Mouse (Mus musculus) small intestine, adult 2 months (tissue): ENCODE data around the gene Rdh8. TPM values are rescaled to one million over a fixed set of nuclear protein-coding genes. Genes with fewer than 3 reads are reported as not detected.
"Not testable (repeated sequence)": the region's sequence is repeated elsewhere in the genome, so short reads cannot be mapped to it uniquely, and the experiment has no call there.

ENCODE experiments used
- H3K27ac ChIP-seq: fragments of 200-500 bp; 2 replicates; pipeline ENCODE4 v1.5.1; 2012; ENCODE audit warnings: low read depth, low read length, control low read depth, inconsistent platforms; ENCODE audit not compliant: insufficient read depth
- H3K27me3 ChIP-seq: fragments of 200-500 bp; 2 replicates; pipeline ENCODE4 v1.6.1; 2012; ENCODE audit warnings: mild to moderate bottlenecking, moderate library complexity, low read length, inconsistent platforms; ENCODE audit not compliant: control insufficient read depth, insufficient read depth
- H3K36me3 ChIP-seq: fragments of 200-500 bp; 2 replicates; pipeline ENCODE4 v1.6.1; 2012; ENCODE audit warnings: mild to moderate bottlenecking, low read length, control low read depth, inconsistent platforms; ENCODE audit not compliant: control insufficient read depth, insufficient read depth
- H3K4me1 ChIP-seq: fragments of 200-500 bp; 2 replicates; pipeline ENCODE4 v1.6.1; 2012; ENCODE audit warnings: low read length, inconsistent platforms, mixed read lengths; ENCODE audit not compliant: control insufficient read depth, insufficient read depth, insufficient read length
- H3K4me3 ChIP-seq: fragments of 200-500 bp; 2 replicates; pipeline ENCODE4 v1.5.1; 2012; ENCODE audit warnings: low read depth, mild to moderate bottlenecking, control low read depth, inconsistent platforms, low read length, moderate library complexity
- CTCF ChIP-seq: fragments of 200-500 bp; IDR thresholded peaks from 2 replicates; pipeline ENCODE4 v1.5.1; 2012; ENCODE audit warnings: low read depth, mild to moderate bottlenecking, control low read depth, inconsistent platforms, low read length, moderate library complexity, mixed read lengths; ENCODE audit not compliant: insufficient replicate concordance, insufficient read length; ENCODE audit errors: extremely low read depth
- POLR2A ChIP-seq: fragments of 200-500 bp; IDR thresholded peaks from 2 replicates; pipeline ENCODE4 v1.6.1; 2012; ENCODE audit warnings: low read depth, mild to moderate bottlenecking, control low read depth, inconsistent platforms, low read length, moderate library complexity
- WGBS: fragments of 180-500 bp; shearing (Covaris S2); methylation state at CpG from one replicate; pipeline ENCODE4 v1.1.7; 2018; 5-methylcytosine and 5-hydroxymethylcytosine counted together
- polyA plus RNA-seq: library from polyadenylated mRNA; depleted of rRNA; stranded (reverse); fragments of >200 nt; gene quantifications from 2 replicates; pipeline ENCODE4 v1.2.3, GENCODE M21; 2012

The Rdh8 gene
- polyA plus RNA-seq, 1 experiment, result not detected

GRCm38 (mm10) chr9:20814521-20815272 lies 3.6 kb upstream of the Rdh8 start, which contains the start of gene Col5a3:
Col5a3 (minus strand) TSS chr9:20815067.
- Histone ChIP-seq H3K27me3 (peaks cover 4% of the 10 kb centered on the region; the same call in 1 of the 2 replicates), H3K27ac (no peak within 1 kb of the TSS), H3K4me1 (peaks cover 6% of the 10 kb centered on the region), H3K36me3 (no peaks in the 10 kb centered on the region), H3K4me3 (peak within 1 kb of the TSS; percentile 28)
- 7% methylated on average over 29 of the region's 29 CpGs for WGBS
- no peak for TF ChIP-seq CTCF
- TF ChIP-seq POLR2A, result no peak

DNA sequence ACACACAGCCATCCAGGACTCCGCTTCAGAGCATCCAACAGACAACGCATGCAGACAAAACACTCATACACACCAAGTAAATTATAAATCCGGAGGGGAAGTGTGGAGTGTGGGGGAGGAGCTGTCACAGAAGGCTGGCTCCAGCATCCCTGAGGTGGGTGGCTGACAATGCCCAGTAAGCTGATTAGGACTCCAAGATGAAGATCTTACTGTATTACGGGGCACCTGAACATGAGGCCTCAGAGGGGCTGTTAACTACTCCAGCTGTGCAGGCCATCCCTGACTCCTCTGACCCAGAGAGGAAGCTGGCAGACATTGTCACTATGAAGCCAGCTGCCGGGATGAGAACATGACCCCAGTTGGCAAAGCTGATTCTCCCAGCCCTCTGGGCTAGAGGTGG lies 1.7 kb downstream of the Rdh8 start:
- H3K4me1 ChIP-seq, result 0 out of 2 replicates have a peak, but pooled peaks cover under 1% of the 10 kb centered on the region
- no peak overlapping the region for H3K27ac ChIP-seq
- 76% methylated on average over 5 of the region's 5 CpGs for whole genome bisulfite sequencing
- TF ChIP-seq CTCF, result no peak
- TF ChIP-seq POLR2A, result no peak
- H3K4me3 ChIP-seq, result no peak overlapping the region
- H3K36me3 ChIP-seq, result no peaks in the 10 kb centered on the region
- 0 out of 2 replicates have a peak, but pooled peaks cover under 1% of the 10 kb centered on the region for H3K27me3 ChIP-seq

DNA sequence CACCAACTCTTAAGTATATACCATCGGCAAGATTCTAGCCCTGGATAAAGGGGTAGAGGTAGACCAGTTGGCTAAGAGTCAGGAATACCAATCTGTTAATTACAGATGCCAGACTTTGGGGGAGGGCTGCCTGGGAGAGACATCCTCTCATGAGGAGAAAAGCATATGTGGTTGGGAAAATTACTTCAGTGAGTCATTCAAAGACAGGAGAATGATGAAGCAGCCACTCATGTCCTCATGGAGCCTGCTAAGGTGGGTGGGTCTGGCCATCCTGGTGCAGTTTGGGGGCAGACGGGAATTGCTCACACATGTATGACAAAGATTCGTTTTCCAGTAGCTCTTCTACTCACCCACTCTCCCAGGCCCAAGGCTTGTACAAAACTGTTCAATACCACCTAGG lies 4.5 kb downstream of the Rdh8 start:
- no peaks in the 10 kb centered on the region for H3K4me1 ChIP-seq
- 86% methylated on average over 3 of the region's 3 CpGs for WGBS
- TF ChIP-seq CTCF (no peak), POLR2A (no peak)
- H3K27ac ChIP-seq, result no peak overlapping the region
- H3K27me3 ChIP-seq, result no peaks in the 10 kb centered on the region
- H3K36me3 ChIP-seq, result no peaks in the 10 kb centered on the region
- no peak overlapping the region for H3K4me3 ChIP-seq

GRCm38 (mm10) chr9:20825781-20826180 lies 7.5 kb downstream of the Rdh8 start:
- TF ChIP-seq CTCF (no peak), POLR2A (no peak)
- H3K36me3 ChIP-seq, result no peaks in the 10 kb centered on the region
- no peak overlapping the region for H3K27ac ChIP-seq
- peaks cover 1% of the 10 kb centered on the region; the same call in 1 of the 2 replicates for H3K4me1 ChIP-seq
- H3K4me3 ChIP-seq, result no peak overlapping the region
- 45% methylated on average over 5 of the region's 5 CpGs for WGBS
- H3K27me3 ChIP-seq, result no peaks in the 10 kb centered on the region

GRCm38 (mm10) chr9:20828127-20828526 lies 9.8 kb downstream of the Rdh8 start:
- Histone ChIP-seq H3K4me3 (no peak overlapping the region), H3K36me3 (no peaks in the 10 kb centered on the region), H3K4me1 (peaks cover 3% of the 10 kb centered on the region; the same call in 1 of the 2 replicates), H3K27me3 (no peaks in the 10 kb centered on the region), H3K27ac (no peak overlapping the region)
- TF ChIP-seq POLR2A, result no peak
- no peak for TF ChIP-seq CTCF
- 95% methylated on average over 1 of the region's 1 CpGs for WGBS

- no peak overlapping the region for H3K4me3 ChIP-seq
- H3K36me3 ChIP-seq, result no peaks in the 10 kb centered on the region
- WGBS, result 16% methylated on average over 19 of the region's 19 CpGs
- H3K27me3 ChIP-seq, result no peaks in the 10 kb centered on the region
- peak; percentile 92 for TF ChIP-seq CTCF
- no peak for TF ChIP-seq POLR2A
- H3K4me1 ChIP-seq, result peaks cover 3% of the 10 kb centered on the region; the same call in 1 of the 2 replicates
- H3K27ac ChIP-seq, result no peak overlapping the region
These were observed 12.8 kb downstream of the Rdh8 start for GRCm38 (mm10) chr9:20830901-20831643.

DNA sequence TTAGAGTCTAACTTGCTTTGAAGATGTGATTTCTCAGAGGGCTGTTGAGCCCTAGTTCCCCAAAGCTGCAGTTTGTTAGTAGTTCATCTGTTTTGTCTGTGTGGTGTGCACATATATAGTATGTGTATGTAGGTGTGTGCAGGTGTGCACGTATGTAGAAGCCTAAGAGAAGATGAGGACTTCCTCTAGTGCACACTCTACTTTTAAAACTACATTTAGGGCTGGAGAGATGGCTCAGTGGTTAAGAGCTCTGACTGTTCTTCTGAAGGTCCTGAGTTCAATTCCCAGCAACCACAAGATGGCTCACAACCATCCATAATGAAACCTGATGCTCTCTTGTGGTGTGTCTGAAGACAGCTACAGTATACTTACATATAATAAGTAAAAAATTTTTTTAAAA lies 16.6 kb downstream of the Rdh8 start:
- WGBS, result 71% methylated on average over 1 of the region's 1 CpGs
- Histone ChIP-seq H3K4me3 (no peak overlapping the region), H3K36me3 (no peaks in the 10 kb centered on the region), H3K27ac (no peak overlapping the region), H3K27me3 (no peaks in the 10 kb centered on the region), H3K4me1 (peaks cover 3% of the 10 kb centered on the region; the same call in 1 of the 2 replicates)
- TF ChIP-seq POLR2A (no peak), CTCF (no peak)

- not testable (repeated sequence) for H3K36me3 ChIP-seq, H3K27ac ChIP-seq, H3K4me3 ChIP-seq, H3K27me3 ChIP-seq, H3K4me1 ChIP-seq
- 76% methylated on average over 11 of the region's 11 CpGs for WGBS
These were observed 17.2 kb downstream of the Rdh8 start for GRCm38 (mm10) chr9:20835431-20835954.
